Mouse (Mus musculus): ENCODE measurements around the gene Aqp11.

DNA sequence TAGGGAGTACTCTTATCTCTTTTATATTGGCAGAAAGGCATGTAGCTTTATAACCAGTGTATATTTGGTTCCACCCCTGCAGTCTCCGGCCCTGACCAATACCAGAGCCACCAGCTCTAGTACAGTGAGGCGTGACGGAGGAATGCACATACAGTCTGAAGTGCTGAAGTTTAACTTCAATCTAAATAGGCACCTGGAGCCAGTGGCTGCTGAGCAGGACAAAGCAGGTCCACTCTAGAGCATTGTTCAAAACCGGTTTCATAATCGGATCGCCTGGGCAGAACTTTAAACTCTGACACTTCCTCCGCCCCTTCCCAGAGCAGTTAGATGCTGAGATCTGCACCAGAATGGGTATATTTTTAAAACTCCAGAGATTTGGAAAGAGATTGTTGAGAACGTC, 3.1 kb downstream of the Aqp11 start:
- no peak for TF ChIP-seq POLR2A (IDR thresholded peaks at IDR 0.05; ENCODE audit: extremely low read depth, insufficient read depth, low read length)
- TF ChIP-seq CTCF (IDR thresholded peaks at IDR 0.05; ENCODE audit: extremely low read depth, insufficient read depth, low read length) = no peak

All from cortical plate, adult 2 months (tissue).